14 mouse cellular contexts compared by ENCODE assay signal in the genomic region with DNA sequence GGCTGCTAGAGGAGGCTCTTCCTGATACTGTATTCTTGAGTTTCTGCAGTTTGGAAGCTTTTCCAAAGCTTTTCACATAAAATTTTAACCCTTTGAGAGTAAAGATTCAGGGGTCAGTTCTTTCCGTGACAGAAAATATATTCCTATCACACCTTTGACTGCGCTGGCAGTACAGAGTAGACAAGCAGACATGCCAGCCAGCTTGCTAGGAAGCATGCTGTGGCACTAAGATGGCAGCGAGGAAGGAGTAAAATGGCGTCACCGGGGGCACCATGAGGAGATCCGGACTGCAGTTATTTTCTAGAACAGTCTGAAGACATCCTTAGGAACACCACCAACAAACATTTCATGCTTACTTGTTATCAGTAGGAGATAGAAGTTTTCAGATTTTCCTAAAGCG. TPM values are rescaled to one million over a fixed set of nuclear protein-coding genes. Genes with fewer than 3 reads are reported as not detected.
DNase-seq lines count a peak whose midpoint lies in the region; ATAC-seq lines count a peak whose summit lies in the region.
"Had no signal": no experiment of that assay in that cellular context is flagged by ENCODE, and none has a peak within 500 bp of the region (broad histone marks: within the 10 kb centered on the region; RNA-seq: fewer than 3 reads in every experiment).

No protein-coding gene starts in this region.

- peak overlapping the region; percentile 69 for H3K27ac ChIP-seq in heart, embryonic 10.5 days
- peak overlapping the region; percentile 76 for H3K27ac ChIP-seq in lung, embryonic 16.5 days (ENCODE audit: low read length)
- peak overlapping the region; percentile 44; the same call in 1 of the 2 replicates for H3K27ac ChIP-seq in hindbrain, embryonic 14.5 days
- 0 out of 2 replicates have a peak overlapping the region, but pooled peaks have one; percentile 51 for H3K27ac ChIP-seq in stomach, embryonic 15.5 days
- H3K27ac ChIP-seq: liver, embryonic 13.5 days had no signal

- 82% methylated on average over 7 of the region's 7 CpGs for WGBS in heart, embryonic 10.5 days
- WGBS in lung, embryonic 16.5 days, result 69% methylated on average over 7 of the region's 7 CpGs
- 93% methylated on average over 7 of the region's 7 CpGs for WGBS in hindbrain, embryonic 14.5 days
- 82% methylated on average over 7 of the region's 7 CpGs for WGBS in stomach, embryonic 15.5 days

- no peak for ATAC-seq in lung, embryonic 16.5 days (ENCODE audit: low read depth)
- ATAC-seq in hindbrain, embryonic 14.5 days (ENCODE audit: low FRiP score), result no peak
- no peak for ATAC-seq in stomach, embryonic 15.5 days (ENCODE audit: insufficient read depth, low FRiP score, low read depth)
- no peak for ATAC-seq in monocyte, adult 5-6 weeks (replicated peaks; ENCODE audit: insufficient number of reproducible peaks, low FRiP score, low TSS enrichment, poor library complexity, severe bottlenecking)

- H3K9me3 ChIP-seq in heart, embryonic 10.5 days, result no peaks in the 10 kb centered on the region
- no peaks in the 10 kb centered on the region for H3K9me3 ChIP-seq in lung, embryonic 16.5 days (ENCODE audit: control insufficient read depth, low read length)
- no peaks in the 10 kb centered on the region for H3K9me3 ChIP-seq in hindbrain, embryonic 14.5 days (ENCODE audit: control insufficient read depth, low read length)
- no peaks in the 10 kb centered on the region for H3K9me3 ChIP-seq in stomach, embryonic 15.5 days
- H3K9me3 ChIP-seq: liver, embryonic 13.5 days had no signal

- DNase-seq in heart, embryonic 10.5 days (ENCODE audit: low spot score), result no peak
- no peak for DNase-seq in heart, postnatal 25 days (ENCODE audit: low spot score)
- DNase-seq in lung, postnatal 25 days (ENCODE audit: low spot score), result no peak
- no peak for DNase-seq in hindbrain, embryonic 14.5 days (ENCODE audit: low spot score)
- no peak for DNase-seq in gastrocnemius, adult 18-20 months (ENCODE audit: low spot score)
- DNase-seq: adrenal gland, postnatal 14 days; cerebellum, adult 8-10 months; kidney, adult 11 months; liver, embryonic 13.5 days; right cerebral cortex, adult 18-20 months had no signal

- H3K9ac ChIP-seq in lung, embryonic 16.5 days (ENCODE audit: low read length), result peak overlapping the region; percentile 36; the same call in 1 of the 2 replicates
- no peak overlapping the region for H3K9ac ChIP-seq in hindbrain, embryonic 14.5 days
- no peak overlapping the region for H3K9ac ChIP-seq in stomach, embryonic 15.5 days
- H3K9ac ChIP-seq: liver, embryonic 13.5 days had no signal

- no peaks in the 10 kb centered on the region for H3K27me3 ChIP-seq in heart, embryonic 10.5 days (ENCODE audit: insufficient read depth, poor library complexity, severe bottlenecking)
- no peaks in the 10 kb centered on the region for H3K27me3 ChIP-seq in lung, embryonic 16.5 days (ENCODE audit: control insufficient read depth, insufficient read depth, low read depth, low read length)
- no peaks in the 10 kb centered on the region for H3K27me3 ChIP-seq in hindbrain, embryonic 14.5 days (ENCODE audit: control insufficient read depth, insufficient read depth, low read length)
- no peaks in the 10 kb centered on the region for H3K27me3 ChIP-seq in stomach, embryonic 15.5 days (replicated peaks)
- H3K27me3 ChIP-seq: liver, embryonic 13.5 days had no signal

- intact Hi-C loops in heart, postnatal 25 days (cut with DNase I), result no loop called here

- no peaks in the 10 kb centered on the region for H3K36me3 ChIP-seq in heart, embryonic 10.5 days
- no peaks in the 10 kb centered on the region for H3K36me3 ChIP-seq in lung, embryonic 16.5 days (ENCODE audit: control insufficient read depth, insufficient read depth, low read length)
- 0 out of 2 replicates have a peak, but pooled peaks cover 2% of the 10 kb centered on the region for H3K36me3 ChIP-seq in hindbrain, embryonic 14.5 days (replicated peaks; ENCODE audit: control insufficient read depth, insufficient read depth)
- H3K36me3 ChIP-seq in stomach, embryonic 15.5 days, result no peaks in the 10 kb centered on the region
- H3K36me3 ChIP-seq: liver, embryonic 13.5 days had no signal

- H3K4me3 ChIP-seq in heart, embryonic 10.5 days, result no peak overlapping the region
- peak overlapping the region; percentile 2; the same call in 1 of the 2 replicates for H3K4me3 ChIP-seq in lung, embryonic 16.5 days (ENCODE audit: low read length)
- H3K4me3 ChIP-seq in hindbrain, embryonic 14.5 days (replicated peaks; ENCODE audit: low read length), result no peak overlapping the region
- no peak overlapping the region for H3K4me3 ChIP-seq in stomach, embryonic 15.5 days (replicated peaks)
- H3K4me3 ChIP-seq: liver, embryonic 13.5 days had no signal

- peak overlapping the region; percentile 40 for H3K4me2 ChIP-seq in lung, embryonic 16.5 days (ENCODE audit: low read depth, low read length)
- H3K4me2 ChIP-seq in hindbrain, embryonic 14.5 days (replicated peaks), result peak overlapping the region; percentile 43
- 0 out of 2 replicates have a peak overlapping the region, but pooled peaks have one; percentile 9 for H3K4me2 ChIP-seq in stomach, embryonic 15.5 days
- H3K4me2 ChIP-seq: liver, embryonic 13.5 days had no signal

- peaks cover 56% of the 10 kb centered on the region for H3K4me1 ChIP-seq in heart, embryonic 10.5 days
- peaks cover 25% of the 10 kb centered on the region for H3K4me1 ChIP-seq in lung, embryonic 16.5 days (replicated peaks; ENCODE audit: control insufficient read depth, insufficient read depth, low read length)
- H3K4me1 ChIP-seq in hindbrain, embryonic 14.5 days (replicated peaks; ENCODE audit: control insufficient read depth, insufficient read depth, low read length), result peaks cover 20% of the 10 kb centered on the region; the same call in 1 of the 2 replicates
- H3K4me1 ChIP-seq in stomach, embryonic 15.5 days, result 0 out of 2 replicates have a peak, but pooled peaks cover 9% of the 10 kb centered on the region

RNA-seq across cellular contexts. Expression of gene Nup93, which starts 55.9 kb away (rescaled TPM):
- 98.2 and 118 TPM in 2 replicates for polyA plus RNA-seq in heart, embryonic 10.5 days (2016; fragmentation: Nextera tagmentation; extraction: Ambion mirVana)
- total RNA-seq in heart, postnatal 25 days (2021), result 10 to 100 TPM; 15.3 to 15.5 TPM
- polyA plus RNA-seq in lung, embryonic 16.5 days (2015; fragmentation: Nextera tagmentation; extraction: Ambion mirVana), result 80.2 and 86.2 TPM in 2 replicates
- polyA plus RNA-seq in hindbrain, embryonic 14.5 days (2014; fragmentation: Nextera tagmentation; extraction: Ambion mirVana), result 58.9 and 63.3 TPM in 2 replicates
- 66.1 and 77.3 TPM in 2 replicates for polyA plus RNA-seq in stomach, embryonic 15.5 days (2015; fragmentation: Nextera tagmentation; extraction: Ambion mirVana)
- total RNA-seq in monocyte, adult 5-6 weeks (2017), result 11.8 to 21.1 TPM (median 12.5 TPM) in 3 replicates
- total RNA-seq in gastrocnemius, adult 18-20 months (2021), result 10 to 100 TPM in 1 of 2 experiments, 1 to 10 TPM in 1; 9.9 to 10.3 TPM

RNA-seq across cellular contexts. Expression of gene Slc12a3, which starts 58.7 kb away (rescaled TPM):
- polyA plus RNA-seq in heart, embryonic 10.5 days (2016; fragmentation: Nextera tagmentation; extraction: Ambion mirVana), result 0.06 TPM in 1 of 2 replicates, not detected in the other
- under 1 TPM; 0.14 to 0.26 TPM for total RNA-seq in heart, postnatal 25 days (2021)
- polyA plus RNA-seq in lung, embryonic 16.5 days (2015; fragmentation: Nextera tagmentation; extraction: Ambion mirVana), result 0.08 and 0.13 TPM in 2 replicates
- 0.07 TPM in 1 of 2 replicates, not detected in the other for polyA plus RNA-seq in hindbrain, embryonic 14.5 days (2014; fragmentation: Nextera tagmentation; extraction: Ambion mirVana)
- polyA plus RNA-seq in stomach, embryonic 15.5 days (2015; fragmentation: Nextera tagmentation; extraction: Ambion mirVana), result 0.08 and 0.09 TPM in 2 replicates
- 0.49 to 1.2 TPM in 2 of 3 replicates, not detected in the other for total RNA-seq in monocyte, adult 5-6 weeks (2017)
- total RNA-seq in gastrocnemius, adult 18-20 months (2021), result under 1 TPM in 1 of 2 experiments, not detected in 1; 0.18 TPM
- polyA plus RNA-seq: C2C12; liver, embryonic 13.5 days had no signal
